ENCODE assay signal across 8 mouse cellular contexts in the genomic region with DNA sequence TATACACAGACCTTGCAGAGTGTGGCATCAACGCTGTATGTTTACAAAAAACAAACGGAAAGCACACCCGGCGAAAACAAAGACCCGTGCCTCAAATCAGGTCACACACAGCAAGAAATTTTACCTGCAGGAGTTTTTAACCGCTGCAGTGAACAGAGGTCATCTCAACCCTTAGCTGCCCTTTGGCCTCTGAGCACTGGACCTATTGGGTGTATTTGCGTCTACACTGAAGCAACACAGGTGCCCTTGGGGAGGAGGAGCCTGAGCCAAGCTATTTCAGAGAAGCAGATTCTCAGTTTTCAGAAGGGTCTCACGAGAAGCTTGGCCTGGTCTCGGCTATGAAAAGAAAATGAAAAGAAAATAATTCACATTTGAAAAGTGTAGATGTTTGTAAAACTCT.
DNase-seq lines count a peak whose midpoint lies in the region; ATAC-seq lines count a peak whose summit lies in the region.
"Had no signal": no experiment of that assay in that cellular context is flagged by ENCODE, and none has a peak within 500 bp of the region (broad histone marks: within the 10 kb centered on the region; RNA-seq: fewer than 3 reads in every experiment).

No protein-coding gene starts in this region.

- WGBS in lung, embryonic 15.5 days = 17% methylated on average over 9 of the region's 9 CpGs
- 1% methylated on average over 9 of the region's 9 CpGs for WGBS in forebrain, embryonic 16.5 days
- WGBS in limb, embryonic 15.5 days = 20% methylated on average over 9 of the region's 9 CpGs
- WGBS in stomach, embryonic 15.5 days = 21% methylated on average over 9 of the region's 9 CpGs

- no peaks in the 10 kb centered on the region for H3K9me3 ChIP-seq in lung, embryonic 15.5 days
- H3K9me3 ChIP-seq in forebrain, embryonic 16.5 days (ENCODE audit: control insufficient read depth, low read length) = no peaks in the 10 kb centered on the region
- H3K9me3 ChIP-seq in limb, embryonic 15.5 days = no peaks in the 10 kb centered on the region
- no peaks in the 10 kb centered on the region for H3K9me3 ChIP-seq in stomach, embryonic 15.5 days

- H3K9ac ChIP-seq in lung, embryonic 15.5 days = no peak overlapping the region
- H3K9ac ChIP-seq in forebrain, embryonic 16.5 days (replicated peaks; ENCODE audit: low read depth, low read length) = no peak overlapping the region
- no peak overlapping the region for H3K9ac ChIP-seq in limb, embryonic 15.5 days
- H3K9ac ChIP-seq in stomach, embryonic 15.5 days = no peak overlapping the region

- H3K4me1 ChIP-seq in lung, embryonic 15.5 days = peaks cover 20% of the 10 kb centered on the region
- H3K4me1 ChIP-seq in forebrain, embryonic 16.5 days (replicated peaks; ENCODE audit: control insufficient read depth, insufficient read depth, low read length) = peaks cover 20% of the 10 kb centered on the region
- peaks cover 27% of the 10 kb centered on the region for H3K4me1 ChIP-seq in limb, embryonic 15.5 days
- H3K4me1 ChIP-seq in stomach, embryonic 15.5 days = no peaks in the 10 kb centered on the region; the same call in 1 of the 2 replicates

- no peak overlapping the region for H3K27ac ChIP-seq in lung, embryonic 15.5 days
- H3K27ac ChIP-seq in forebrain, embryonic 16.5 days (ENCODE audit: low read length) = peak overlapping the region; percentile 90
- H3K27ac ChIP-seq in limb, embryonic 15.5 days = peak overlapping the region; percentile 22
- H3K27ac ChIP-seq in stomach, embryonic 15.5 days = no peak overlapping the region

- H3K4me3 ChIP-seq in lung, embryonic 15.5 days = no peak overlapping the region
- no peak overlapping the region for H3K4me3 ChIP-seq in forebrain, embryonic 16.5 days (replicated peaks; ENCODE audit: low read length)
- no peak overlapping the region for H3K4me3 ChIP-seq in limb, embryonic 15.5 days
- H3K4me3 ChIP-seq in stomach, embryonic 15.5 days (replicated peaks) = no peak overlapping the region

- no peaks in the 10 kb centered on the region for H3K36me3 ChIP-seq in lung, embryonic 15.5 days
- H3K36me3 ChIP-seq in forebrain, embryonic 16.5 days (ENCODE audit: control insufficient read depth, insufficient read depth) = no peaks in the 10 kb centered on the region
- no peaks in the 10 kb centered on the region for H3K36me3 ChIP-seq in limb, embryonic 15.5 days
- no peaks in the 10 kb centered on the region for H3K36me3 ChIP-seq in stomach, embryonic 15.5 days

- DNase-seq in lung, postnatal 14 days = no peak
- DNase-seq in urinary bladder, adult 2 months (ENCODE audit: low spot score) = no peak
- DNase-seq in thymus, postnatal 36 days = no peak
- DNase-seq: gastrocnemius, postnatal 10 days had no signal

- peak overlapping the region; percentile 77 for H3K4me2 ChIP-seq in lung, embryonic 15.5 days
- H3K4me2 ChIP-seq in forebrain, embryonic 16.5 days (ENCODE audit: low read length) = peak overlapping the region; percentile 73
- H3K4me2 ChIP-seq in limb, embryonic 15.5 days = peak overlapping the region; percentile 69; the same call in 1 of the 2 replicates
- H3K4me2 ChIP-seq in stomach, embryonic 15.5 days = peak overlapping the region; percentile 72

- H3K27me3 ChIP-seq in lung, embryonic 15.5 days = no peaks in the 10 kb centered on the region
- H3K27me3 ChIP-seq in forebrain, embryonic 16.5 days (replicated peaks; ENCODE audit: control insufficient read depth, insufficient read depth, low read length) = no peaks in the 10 kb centered on the region
- 0 out of 2 replicates have a peak, but pooled peaks cover 4% of the 10 kb centered on the region for H3K27me3 ChIP-seq in limb, embryonic 15.5 days
- no peaks in the 10 kb centered on the region for H3K27me3 ChIP-seq in stomach, embryonic 15.5 days (replicated peaks)

- no peak for ATAC-seq in lung, embryonic 15.5 days (ENCODE audit: borderline replicate concordance, extremely low read depth, low FRiP score, low TSS enrichment)
- no peak for ATAC-seq in forebrain, embryonic 16.5 days
- no peak for ATAC-seq in limb, embryonic 15.5 days (ENCODE audit: insufficient number of reproducible peaks, low FRiP score, low TSS enrichment, low read depth)
- ATAC-seq in stomach, embryonic 15.5 days (ENCODE audit: insufficient read depth, low FRiP score, low read depth) = no peak

Comparison
In these comparisons a context has a peak if more than half of its experiments do, and no peak if none do; other contexts are left out.
1. H3K27ac ChIP-seq: peak in forebrain, embryonic 16.5 days (single experiment) and limb, embryonic 15.5 days (single experiment); none in lung, embryonic 15.5 days (single experiment) and stomach, embryonic 15.5 days (single experiment).
2. Peak in every context shown above with its lines, with median percentiles within 50 percentile points of each other: H3K4me2 ChIP-seq.